Mouse (Mus musculus) liver, embryonic 11.5 days (tissue): ENCODE measurements around the gene Trdn. TPM values are rescaled to one million over a fixed set of nuclear protein-coding genes. Genes with fewer than 3 reads are reported as not detected.

ENCODE experiments used
- ATAC-seq: fragments of 200-750 bp; cut with Nextera tagmentation; replicated peaks from 2 replicates; pipeline ENCODE4 v1.8.0; 2017; ENCODE audit warnings: moderate number of reproducible peaks, mild to moderate bottlenecking, moderate TSS enrichment, moderate library complexity; ENCODE audit not compliant: low FRiP score
- DNase-seq: peaks from one replicate; pipeline ENCODE4 v3.0.0-alpha.2; 2017; ENCODE audit warnings: low spot score
- H3K27ac ChIP-seq: fragments of 300-500 bp; sonication (generic); 2 replicates; pipeline ENCODE4 v1.5.1; 2014; ENCODE audit warnings: mild to moderate bottlenecking, low read depth, low read length, control low read depth
- H3K27me3 ChIP-seq: fragments of 300-500 bp; sonication (generic); replicated peaks from 2 replicates; pipeline ENCODE4 v1.6.1; 2014; ENCODE audit warnings: low read length, mixed read lengths; ENCODE audit not compliant: control insufficient read depth, insufficient read depth
- H3K36me3 ChIP-seq: fragments of 300-500 bp; sonication (generic); 2 replicates; pipeline ENCODE4 v1.6.1; 2014; ENCODE audit warnings: mild to moderate bottlenecking, low read length, moderate library complexity, mixed read lengths; ENCODE audit not compliant: control insufficient read depth, insufficient read depth
- H3K4me1 ChIP-seq: fragments of 300-500 bp; sonication (generic); replicated peaks from 2 replicates; pipeline ENCODE4 v1.6.1; 2014; ENCODE audit warnings: low read length, mixed read lengths; ENCODE audit not compliant: control insufficient read depth, insufficient read depth
- H3K4me2 ChIP-seq: fragments of 300-500 bp; sonication (generic); 2 replicates; pipeline ENCODE4 v1.6.1; 2014; ENCODE audit warnings: mild to moderate bottlenecking, control low read depth, moderate library complexity
- H3K4me3 ChIP-seq: fragments of 300-500 bp; sonication (generic); 2 replicates; pipeline ENCODE4 v1.5.1; 2014; ENCODE audit warnings: low read depth, low read length, control low read depth
- H3K9ac ChIP-seq: fragments of 300-500 bp; sonication (generic); 2 replicates; pipeline ENCODE4 v1.6.1; 2014; ENCODE audit warnings: low read depth, low read length, control low read depth
- H3K9me3 ChIP-seq: fragments of 300-500 bp; sonication (generic); 2 replicates; pipeline ENCODE4 v1.6.1; 2016; ENCODE audit warnings: low read length, inconsistent platforms, mixed read lengths; ENCODE audit not compliant: control insufficient read depth
- WGBS: fragments of 180-500 bp; shearing (Covaris S2); extraction: QIAGEN DNeasy Blood & Tissue Kit; methylation state at CpG from one replicate; pipeline ENCODE4 v1.1.7; 2014; 5-methylcytosine and 5-hydroxymethylcytosine counted together
- polyA plus RNA-seq: library from polyadenylated mRNA; unstranded; fragments of >200 nt; fragmentation: Nextera tagmentation; extraction: Ambion mirVana; gene quantifications from 2 replicates; pipeline ENCODE4 v1.2.1, GENCODE M21; 2014

Gene Trdn
- polyA plus RNA-seq, 1 experiment from 2014 or later, result 1.8 TPM

- H3K36me3 ChIP-seq, result no peaks in the 10 kb centered on the region
- H3K4me2 ChIP-seq, result no peak overlapping the region
- H3K27me3 ChIP-seq, result no peaks in the 10 kb centered on the region
- H3K4me3 ChIP-seq, result no peak overlapping the region
- H3K9ac ChIP-seq, result no peak overlapping the region
- H3K4me1 ChIP-seq, result no peaks in the 10 kb centered on the region
- DNase-seq (no peak), ATAC-seq (no peak)
- H3K9me3 ChIP-seq, result no peaks in the 10 kb centered on the region
- no peak overlapping the region for H3K27ac ChIP-seq
Measured at GRCm38 (mm10) chr10:33107942-33108341, 27.6 kb downstream of the Trdn start.

- Histone ChIP-seq H3K9ac (no peak overlapping the region), H3K9me3 (no peaks in the 10 kb centered on the region), H3K27ac (no peak overlapping the region), H3K4me1 (no peaks in the 10 kb centered on the region), H3K27me3 (no peaks in the 10 kb centered on the region), H3K4me3 (no peak overlapping the region), H3K36me3 (no peaks in the 10 kb centered on the region), H3K4me2 (no peak overlapping the region)
- DNase-seq (no peak), ATAC-seq (no peak)
Measured at GRCm38 (mm10) chr10:33123028-33123427, 42.7 kb downstream of the Trdn start.

GRCm38 (mm10) chr10:33144911-33145310 lies 64.6 kb downstream of the Trdn start:
- DNase-seq (no peak), ATAC-seq (no peak)
- Histone ChIP-seq H3K4me2 (no peak overlapping the region), H3K27me3 (no peaks in the 10 kb centered on the region), H3K27ac (no peak overlapping the region), H3K4me1 (no peaks in the 10 kb centered on the region), H3K9ac (no peak overlapping the region), H3K9me3 (no peaks in the 10 kb centered on the region), H3K4me3 (no peak overlapping the region), H3K36me3 (no peaks in the 10 kb centered on the region)
- WGBS, result 64% methylated on average over 1 of the region's 1 CpGs

- no peak overlapping the region for H3K4me3 ChIP-seq
- no peaks in the 10 kb centered on the region for H3K4me1 ChIP-seq
- no peak overlapping the region for H3K4me2 ChIP-seq
- no peaks in the 10 kb centered on the region for H3K27me3 ChIP-seq
- no peaks in the 10 kb centered on the region for H3K9me3 ChIP-seq
- no peaks in the 10 kb centered on the region for H3K36me3 ChIP-seq
- WGBS, result 56% methylated on average over 2 of the region's 2 CpGs
- DNase-seq (no peak), ATAC-seq (no peak)
- H3K27ac ChIP-seq, result no peak overlapping the region
- no peak overlapping the region for H3K9ac ChIP-seq
Measured at GRCm38 (mm10) chr10:33179731-33180631, 99.6 kb downstream of the Trdn start.

GRCm38 (mm10) chr10:33189031-33189430 lies 108.7 kb downstream of the Trdn start:
- no peak for ATAC-seq
- Histone ChIP-seq H3K4me1 (no peaks in the 10 kb centered on the region), H3K9ac (no peak overlapping the region), H3K4me2 (no peak overlapping the region), H3K9me3 (no peaks in the 10 kb centered on the region), H3K36me3 (no peaks in the 10 kb centered on the region), H3K4me3 (no peak overlapping the region), H3K27me3 (no peaks in the 10 kb centered on the region), H3K27ac (no peak overlapping the region)
- WGBS, result 76% methylated on average over 1 of the region's 1 CpGs
- DNase-seq, result no peak

- Histone ChIP-seq H3K9me3 (no peaks in the 10 kb centered on the region), H3K9ac (no peak overlapping the region), H3K4me2 (no peak overlapping the region), H3K36me3 (no peaks in the 10 kb centered on the region), H3K4me1 (no peaks in the 10 kb centered on the region), H3K4me3 (no peak overlapping the region), H3K27ac (no peak overlapping the region), H3K27me3 (no peaks in the 10 kb centered on the region)
- 17% methylated on average over 1 of the region's 1 CpGs for WGBS
- ATAC-seq (no peak), DNase-seq (no peak)
Measured at GRCm38 (mm10) chr10:33195919-33196318, 115.6 kb downstream of the Trdn start.

GRCm38 (mm10) chr10:33198257-33198656 lies 117.9 kb downstream of the Trdn start:
- Histone ChIP-seq H3K4me2 (no peak overlapping the region), H3K27ac (no peak overlapping the region), H3K9me3 (no peaks in the 10 kb centered on the region), H3K36me3 (no peaks in the 10 kb centered on the region), H3K27me3 (no peaks in the 10 kb centered on the region), H3K4me3 (no peak overlapping the region), H3K9ac (no peak overlapping the region), H3K4me1 (no peaks in the 10 kb centered on the region)
- no peak for ATAC-seq
- no peak for DNase-seq
- WGBS, result 84% methylated on average over 1 of the region's 1 CpGs

GRCm38 (mm10) chr10:33210411-33210810 lies 130.1 kb downstream of the Trdn start:
- no peaks in the 10 kb centered on the region for H3K36me3 ChIP-seq
- DNase-seq (no peak), ATAC-seq (no peak)
- no peaks in the 10 kb centered on the region for H3K4me1 ChIP-seq
- H3K9me3 ChIP-seq, result no peaks in the 10 kb centered on the region
- no peak overlapping the region for H3K27ac ChIP-seq
- H3K4me3 ChIP-seq, result no peak overlapping the region
- no peaks in the 10 kb centered on the region for H3K27me3 ChIP-seq
- H3K4me2 ChIP-seq, result no peak overlapping the region
- 65% methylated on average over 1 of the region's 1 CpGs for WGBS
- no peak overlapping the region for H3K9ac ChIP-seq

- no peaks in the 10 kb centered on the region for H3K9me3 ChIP-seq
- DNase-seq (no peak), ATAC-seq (no peak)
- H3K9ac ChIP-seq, result no peak overlapping the region
- H3K36me3 ChIP-seq, result no peaks in the 10 kb centered on the region
- H3K4me3 ChIP-seq, result no peak overlapping the region
- 71% methylated on average over 1 of the region's 1 CpGs for WGBS
- H3K27ac ChIP-seq, result no peak overlapping the region
- H3K27me3 ChIP-seq, result no peaks in the 10 kb centered on the region
- no peaks in the 10 kb centered on the region for H3K4me1 ChIP-seq
- H3K4me2 ChIP-seq, result no peak overlapping the region
Measured at GRCm38 (mm10) chr10:33253911-33254310, 173.6 kb downstream of the Trdn start.
